ENCODE assay signal across 15 mouse cellular contexts in the genomic region with DNA sequence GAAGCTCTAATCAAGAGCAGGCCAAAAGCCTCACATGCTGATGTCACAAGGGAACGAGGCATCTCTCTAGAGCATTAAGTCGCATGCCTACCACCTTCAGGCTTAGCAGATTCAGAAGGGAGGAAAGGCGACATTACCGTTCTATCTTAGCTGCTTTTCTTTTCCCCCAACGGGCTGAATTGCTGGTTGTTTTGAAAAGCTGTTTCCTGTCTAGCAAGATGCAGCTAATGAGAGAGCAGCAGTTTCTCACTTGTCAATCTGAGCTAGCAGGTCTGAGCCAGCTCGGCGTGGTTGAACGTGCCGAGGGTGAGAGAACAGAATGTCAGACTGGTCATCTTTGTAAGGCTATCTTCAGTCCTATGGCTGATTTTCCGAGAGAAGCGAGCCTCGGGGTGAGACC.
DNase-seq lines count a peak whose midpoint lies in the region; ATAC-seq lines count a peak whose summit lies in the region.
"Had no signal": no experiment of that assay in that cellular context is flagged by ENCODE, and none has a peak within 500 bp of the region (broad histone marks: within the 10 kb centered on the region; RNA-seq: fewer than 3 reads in every experiment).

No protein-coding gene starts in this region.

- no peak overlapping the region for H3K27ac ChIP-seq in heart, embryonic 12.5 days (ENCODE audit: poor library complexity, severe bottlenecking)
- H3K27ac ChIP-seq in hindbrain, embryonic 15.5 days (replicated peaks): 0 out of 2 replicates have a peak overlapping the region, but pooled peaks have one; percentile 30
- H3K27ac ChIP-seq: kidney, postnatal 0 days; liver, embryonic 12.5 days; macrophage had no signal

- DNase-seq in heart, postnatal 36 days: no peak
- peak; percentile 19 to 25 for DNase-seq in left cerebral cortex, postnatal 25 days (ENCODE audit: low spot score in 2 of 2)
- DNase-seq in left cerebral cortex, adult 9 months (ENCODE audit: low spot score in 2 of 2): no peak
- peak; percentile 17 for DNase-seq in embryo, embryonic 11 days
- DNase-seq in right cerebral cortex, postnatal 14 days: no peak
- DNase-seq: cerebellum, adult 9-10 months; gastrocnemius, postnatal 14 days; retina, postnatal 1 day had no signal

- no peaks in the 10 kb centered on the region for H3K27me3 ChIP-seq in heart, embryonic 12.5 days (replicated peaks)
- H3K27me3 ChIP-seq in hindbrain, embryonic 15.5 days: no peaks in the 10 kb centered on the region
- H3K27me3 ChIP-seq: liver, embryonic 12.5 days had no signal

- intact Hi-C loops in heart, postnatal 36 days (cut with DNase I): no loop called here
- intact Hi-C loops in left cerebral cortex, postnatal 25 days (cut with DNase I): no loop called here

- H3K4me1 ChIP-seq in heart, embryonic 12.5 days (replicated peaks): no peaks in the 10 kb centered on the region
- H3K4me1 ChIP-seq in hindbrain, embryonic 15.5 days (replicated peaks): peaks cover 4% of the 10 kb centered on the region; the same call in 1 of the 2 replicates
- H3K4me1 ChIP-seq: liver, embryonic 12.5 days had no signal

- H3K4me2 ChIP-seq in heart, embryonic 12.5 days: peak overlapping the region; percentile 38
- no peak overlapping the region for H3K4me2 ChIP-seq in hindbrain, embryonic 15.5 days
- H3K4me2 ChIP-seq: liver, embryonic 12.5 days had no signal

- no peaks in the 10 kb centered on the region for H3K36me3 ChIP-seq in heart, embryonic 12.5 days
- no peaks in the 10 kb centered on the region for H3K36me3 ChIP-seq in hindbrain, embryonic 15.5 days
- H3K36me3 ChIP-seq: liver, embryonic 12.5 days had no signal

- no peak for ATAC-seq in heart, embryonic 12.5 days (ENCODE audit: insufficient number of reproducible peaks, low FRiP score)
- ATAC-seq in hindbrain, embryonic 15.5 days (ENCODE audit: low FRiP score, low read depth): no peak
- ATAC-seq in erythroblast, adult 5-6 weeks (replicated peaks; ENCODE audit: low FRiP score, poor library complexity, severe bottlenecking): no peak
- ATAC-seq: liver, embryonic 12.5 days had no signal

- no peak overlapping the region for H3K4me3 ChIP-seq in heart, embryonic 12.5 days
- H3K4me3 ChIP-seq in hindbrain, embryonic 15.5 days: no peak overlapping the region
- H3K4me3 ChIP-seq: erythroblast, embryonic 14.5 days; liver, embryonic 12.5 days had no signal

- H3K9me3 ChIP-seq in heart, embryonic 12.5 days (replicated peaks): no peaks in the 10 kb centered on the region
- H3K9me3 ChIP-seq in hindbrain, embryonic 15.5 days: no peaks in the 10 kb centered on the region
- H3K9me3 ChIP-seq: liver, embryonic 12.5 days had no signal

- H3K9ac ChIP-seq in heart, embryonic 12.5 days: no peak overlapping the region
- H3K9ac ChIP-seq in hindbrain, embryonic 15.5 days: no peak overlapping the region
- H3K9ac ChIP-seq: liver, embryonic 12.5 days had no signal

- 30% methylated on average over 12 of the region's 12 CpGs for WGBS in heart, embryonic 12.5 days
- 56% methylated on average over 12 of the region's 12 CpGs for WGBS in hindbrain, embryonic 15.5 days

Comparison
In these comparisons a context has a peak if more than half of its experiments do, and no peak if none do; other contexts are left out.
1. DNase-seq: peak in left cerebral cortex, postnatal 25 days (2 of 2) and embryo, embryonic 11 days (single experiment); none in heart, postnatal 36 days (0 of 2), left cerebral cortex, adult 9 months (0 of 2) and right cerebral cortex, postnatal 14 days (single experiment).